Mouse (Mus musculus) MEL (cell line): ENCODE results near the gene Prr19. TPM values are rescaled to one million over a fixed set of nuclear protein-coding genes. Genes with fewer than 3 reads are reported as not detected.

Source experiments
- DNase-seq: peaks from one replicate; pipeline ENCODE4 v3.0.0; 2011; ENCODE audit warnings: low read depth, low spot score
- H3K27ac ChIP-seq: 2 replicates; pipeline ENCODE4 v1.5.1; 2012; ENCODE audit warnings: low read depth, mild to moderate bottlenecking, control low read depth, low read length, moderate library complexity; ENCODE audit not compliant: control insufficient read depth
- H3K27me3 ChIP-seq, 2 experiments: fragments of 150-350 bp in 1 of 2; sonication (generic) in 1 of 2; 2 replicates each; pipeline ENCODE4 v1.6.1; 2012; ENCODE audit warnings: low read length in 2 of 2, mild to moderate bottlenecking in 2 of 2, improper control_type of control experiment in 1 of 2, moderate library complexity in 1 of 2; ENCODE audit not compliant: insufficient read depth in 2 of 2, control insufficient read depth in 1 of 2
- H3K36me3 ChIP-seq, 2 experiments: 2 replicates each; pipeline ENCODE4 v1.6.1; 2012 to 2014; ENCODE audit warnings: low read length in 2 of 2, improper control_type of control experiment in 1 of 2, inconsistent platforms in 1 of 2, mild to moderate bottlenecking in 1 of 2; ENCODE audit not compliant: insufficient read depth in 2 of 2, control insufficient read depth in 1 of 2
- H3K4me1 ChIP-seq, 2 experiments: fragments of 150-350 bp in 1 of 2; sonication (generic) in 1 of 2; 2 replicates each; pipeline ENCODE4 v1.6.1; 2012; ENCODE audit warnings: low read length in 2 of 2, improper control_type of control experiment in 1 of 2, mild to moderate bottlenecking in 1 of 2; ENCODE audit not compliant: insufficient read depth in 2 of 2, control insufficient read depth in 1 of 2
- H3K4me3 ChIP-seq, 2 experiments: fragments of 150-350 bp in 1 of 2; sonication (generic) in 1 of 2; 2 replicates each; pipeline ENCODE4 v1.5.1; 2012; ENCODE audit warnings: low read depth in 2 of 2, low read length in 2 of 2, mild to moderate bottlenecking in 2 of 2, moderate library complexity in 2 of 2, control low read depth in 1 of 2, improper control_type of control experiment in 1 of 2; ENCODE audit not compliant: control insufficient read depth in 1 of 2, insufficient read depth in 1 of 2
- H3K79me2 ChIP-seq: 2 replicates; pipeline ENCODE4 v1.6.1; 2012; ENCODE audit warnings: mild to moderate bottlenecking, low read length, moderate library complexity; ENCODE audit not compliant: control insufficient read depth, poor library complexity, insufficient read depth
- H3K9ac ChIP-seq: 2 replicates; pipeline ENCODE4 v1.6.1; 2012; ENCODE audit warnings: low read depth, mild to moderate bottlenecking, control low read depth, low read length, moderate library complexity; ENCODE audit not compliant: control insufficient read depth, poor library complexity, severe bottlenecking
- H3K9me3 ChIP-seq: fragments of 150-350 bp; sonication (generic); replicated peaks from 2 replicates; pipeline ENCODE4 v1.6.1; 2012; ENCODE audit warnings: mild to moderate bottlenecking, low read length, improper control_type of control experiment, moderate library complexity; ENCODE audit not compliant: insufficient read depth
- CHD1 ChIP-seq: IDR thresholded peaks from 2 replicates; pipeline ENCODE4 v1.6.1; 2012; ENCODE audit warnings: low read depth, mild to moderate bottlenecking, inconsistent platforms, low read length, improper control_type of control experiment
- CHD2 ChIP-seq: IDR thresholded peaks from 2 replicates; pipeline ENCODE4 v1.6.1; 2011; ENCODE audit warnings: low read length, improper control_type of control experiment
- CTCF ChIP-seq, 3 experiments: IDR thresholded peaks in 2 of 3; conservative IDR thresholded peaks in 1 of 3; 2 replicates each; pipeline ENCODE4 v1.5.1; 2011 to 2012; ENCODE audit warnings: low read length in 3 of 3, low read depth in 2 of 3, mild to moderate bottlenecking in 2 of 3, improper control_type of control experiment in 1 of 3, inconsistent platforms in 1 of 3, mixed read lengths in 1 of 3, moderate library complexity in 1 of 3; ENCODE audit not compliant: control insufficient read depth in 1 of 3, insufficient read depth in 1 of 3, poor library complexity in 1 of 3, severe bottlenecking in 1 of 3
- ELF1 ChIP-seq: IDR thresholded peaks from 2 replicates; pipeline ENCODE4 v1.6.1; 2014; ENCODE audit warnings: low read depth, mild to moderate bottlenecking, inconsistent platforms, low read length, improper control_type of control experiment, moderate library complexity
- ETS1 ChIP-seq: IDR thresholded peaks from 2 replicates; pipeline ENCODE4 v1.6.1; 2012; ENCODE audit warnings: low read depth, mild to moderate bottlenecking, inconsistent platforms, low read length, improper control_type of control experiment, moderate library complexity
- HCFC1 ChIP-seq: IDR thresholded peaks from 2 replicates; pipeline ENCODE4 v1.6.1; 2012; ENCODE audit warnings: low read depth, mild to moderate bottlenecking, inconsistent platforms, low read length, improper control_type of control experiment, moderate library complexity
- KAT2A ChIP-seq: conservative IDR thresholded peaks from 2 replicates; pipeline ENCODE4 v1.6.1; 2012; ENCODE audit warnings: low read depth, low read length, improper control_type of control experiment, inconsistent platforms
- MAX ChIP-seq: IDR thresholded peaks from 2 replicates; pipeline ENCODE4 v1.6.1; 2011; ENCODE audit warnings: low read length, improper control_type of control experiment
- MAZ ChIP-seq: IDR thresholded peaks from 2 replicates; pipeline ENCODE4 v1.6.1; 2012; ENCODE audit warnings: low read depth, mild to moderate bottlenecking, inconsistent platforms, low read length, improper control_type of control experiment
- MYB ChIP-seq: IDR thresholded peaks from 2 replicates; pipeline ENCODE4 v1.6.1; 2011; ENCODE audit warnings: mild to moderate bottlenecking, low read depth, low read length, improper control_type of control experiment
- MYC ChIP-seq: IDR thresholded peaks from 2 replicates; pipeline ENCODE4 v1.6.1; 2011; ENCODE audit warnings: low read depth, mild to moderate bottlenecking, low read length, improper control_type of control experiment, moderate library complexity
- POLR2AphosphoS5 ChIP-seq: IDR thresholded peaks from 2 replicates; pipeline ENCODE4 v1.6.1; 2012; ENCODE audit warnings: low read depth, borderline replicate concordance, mild to moderate bottlenecking, inconsistent platforms, low read length, moderate library complexity, mixed read lengths
- RAD21 ChIP-seq: IDR thresholded peaks from 2 replicates; pipeline ENCODE4 v1.6.1; 2011; ENCODE audit warnings: mild to moderate bottlenecking, low read depth, low read length, improper control_type of control experiment
- TAL1 ChIP-seq: IDR thresholded peaks from 2 replicates; pipeline ENCODE4 v1.6.1; 2012; ENCODE audit warnings: mild to moderate bottlenecking, inconsistent platforms, low read length, moderate library complexity, mixed read lengths
- TBP ChIP-seq: IDR thresholded peaks from 2 replicates; pipeline ENCODE4 v1.8.0; 2011; ENCODE audit warnings: low read depth, low read length, improper control_type of control experiment
- TCF12 ChIP-seq: IDR thresholded peaks from 2 replicates; pipeline ENCODE4 v1.6.1; 2014; ENCODE audit warnings: low read depth, mild to moderate bottlenecking, inconsistent platforms, low read length, improper control_type of control experiment, moderate library complexity
- UBTF ChIP-seq: IDR thresholded peaks from 2 replicates; pipeline ENCODE4 v1.6.1; 2012; ENCODE audit warnings: low read depth, mild to moderate bottlenecking, inconsistent platforms, low read length, improper control_type of control experiment, moderate library complexity, borderline replicate concordance; ENCODE audit not compliant: insufficient read depth
- USF1 ChIP-seq: IDR thresholded peaks from 2 replicates; pipeline ENCODE4 v1.6.1; 2014; ENCODE audit warnings: low read depth, mild to moderate bottlenecking, inconsistent platforms, low read length, improper control_type of control experiment, moderate library complexity
- USF2 ChIP-seq, 2 experiments: IDR thresholded peaks; 2 replicates each; pipeline ENCODE4 v1.6.1; 2011 to 2012; ENCODE audit warnings: improper control_type of control experiment in 2 of 2, low read length in 2 of 2, borderline replicate concordance in 1 of 2, inconsistent platforms in 1 of 2, low read depth in 1 of 2, mild to moderate bottlenecking in 1 of 2; ENCODE audit not compliant: insufficient read depth in 1 of 2
- ZC3H11A ChIP-seq: IDR thresholded peaks from 2 replicates; pipeline ENCODE4 v1.6.1; 2012; ENCODE audit warnings: low read depth, mild to moderate bottlenecking, inconsistent platforms, low read length, improper control_type of control experiment
- ZMIZ1 ChIP-seq: IDR thresholded peaks from 2 replicates; pipeline ENCODE4 v1.6.1; 2012; ENCODE audit warnings: low read depth, mild to moderate bottlenecking, inconsistent platforms, low read length, improper control_type of control experiment, moderate library complexity
- ZNF384 ChIP-seq: IDR thresholded peaks from 2 replicates; pipeline ENCODE4 v1.6.1; 2012; ENCODE audit warnings: low read depth, mild to moderate bottlenecking, inconsistent platforms, low read length, improper control_type of control experiment
- polyA plus RNA-seq, 2 experiments: library from polyadenylated mRNA; stranded (reverse) in 1 of 2; unstranded in 1 of 2; fragments of >175 nt in 1 of 2; fragments of >200 nt in 1 of 2; gene quantifications; 2 replicates each; pipeline versions ENCODE4 v1.2.1 to v1.2.4; 2012; ENCODE audit warnings: low replicate concordance in 2 of 2, low read depth in 1 of 2; ENCODE audit not compliant: insufficient read length in 2 of 2, insufficient read depth in 1 of 2, missing spikeins in 1 of 2
- total RNA-seq: library from RNA; depleted of rRNA; stranded (reverse); fragments of 300-350 nt; gene quantifications from 2 replicates; pipeline ENCODE4 v1.2.3, GENCODE M21; 2012

Gene Prr19
- total and polyA plus RNA-seq, 3 experiments, result 0.11 TPM; not detected in 2

- TF ChIP-seq TAL1 (peak; percentile 22; the same call in 1 of the 2 replicates), ELF1 (0 out of 2 replicates have a peak, but pooled peaks have one; percentile 49), MYB (no peak), UBTF (peak; percentile 90), KAT2A (0 out of 2 replicates have a peak, but pooled peaks have one; percentile 16), POLR2AphosphoS5 (no peak), USF1 (no peak; the same call in 1 of the 2 replicates), MAX (peak; percentile 41; the same call in 1 of the 2 replicates), TCF12 (peak; percentile 69; the same call in 1 of the 2 replicates), HCFC1 (peak; percentile 62), ZC3H11A (no peak), USF2 (IDR thresholded peaks at IDR 0.05; ENCODE audit: borderline replicate concordance in 1 of 2, insufficient read depth in 1 of 2, low read depth in 1 of 2, low read length in 2 of 2) (no peak), ETS1 (peak; percentile 73), CHD2 (no peak), RAD21 (no peak), TBP (peak; percentile 79), CTCF (IDR thresholded peaks at IDR 0.05 in 2 of 3, conservative IDR thresholded peaks at IDR 0.05 in 1 of 3; ENCODE audit: control insufficient read depth in 1 of 3, insufficient read depth in 1 of 3, low read depth in 2 of 3, low read length in 3 of 3, poor library complexity in 1 of 3, severe bottlenecking in 1 of 3) (no peak), ZMIZ1 (peak; percentile 51), MYC (peak; percentile 63; the same call in 1 of the 2 replicates), MAZ (peak; percentile 90; the same call in 1 of the 2 replicates)
- TF ChIP-seq, all 39 proteins: peak for 23
Observed at GRCm38 (mm10) chr7:25283637-25284036, 17.6 kb upstream of the Prr19 start (continued).

GRCm38 (mm10) chr7:25284171-25284570, 17.0 kb upstream of the Prr19 start:
- Histone ChIP-seq H3K4me1 (peaks cover 9 to 26% of the 10 kb centered on the region in 2 experiments), H3K36me3 (peaks cover 21 to 25% of the 10 kb centered on the region in 2 experiments), H3K27ac (peak overlapping the region; percentile 86), H3K79me2 (peaks cover 32% of the 10 kb centered on the region), H3K4me3 (peak overlapping the region; percentile 85 to 91), H3K9me3 (no peaks in the 10 kb centered on the region), H3K9ac (peak overlapping the region; percentile 80), H3K27me3 (no peaks in the 10 kb centered on the region)
- no peak for DNase-seq
- TF ChIP-seq ZNF384, result no peak
- 0 out of 2 replicates have a peak, but pooled peaks have one; percentile 20 for TF ChIP-seq CHD1
